Mouse (Mus musculus) midbrain, embryonic 14.5 days (tissue): ENCODE results near the gene 3830417A13Rik. TPM values are rescaled to one million over a fixed set of nuclear protein-coding genes. Genes with fewer than 3 reads are reported as not detected.

Source experiments
- ATAC-seq: fragments of 200-750 bp; cut with Nextera tagmentation; 2 replicates; pipeline ENCODE4 v1.8.0; 2017; ENCODE audit warnings: moderate number of reproducible peaks, moderate library complexity; ENCODE audit not compliant: low FRiP score, low TSS enrichment
- DNase-seq: peaks from one replicate; pipeline ENCODE4 v3.0.0-alpha.2; 2015
- H3K27ac ChIP-seq: fragments of 300-500 bp; sonication (generic); replicated peaks from 2 replicates; pipeline ENCODE4 v1.5.1; 2014; ENCODE audit warnings: mild to moderate bottlenecking, low read depth, low read length, moderate library complexity
- H3K27me3 ChIP-seq: fragments of 300-500 bp; sonication (generic); 2 replicates; pipeline ENCODE4 v1.6.1; 2014; ENCODE audit warnings: low read length, control low read depth, mixed read lengths; ENCODE audit not compliant: control insufficient read depth, insufficient read depth
- H3K36me3 ChIP-seq: fragments of 300-500 bp; sonication (generic); 2 replicates; pipeline ENCODE4 v1.6.1; 2014; ENCODE audit warnings: low read length, control low read depth; ENCODE audit not compliant: control insufficient read depth, insufficient read depth
- H3K4me1 ChIP-seq: fragments of 300-500 bp; sonication (generic); 2 replicates; pipeline ENCODE4 v1.6.1; 2014; ENCODE audit warnings: mild to moderate bottlenecking, antibody characterized with exemption, low read length, control low read depth; ENCODE audit not compliant: control insufficient read depth, insufficient read depth
- H3K4me2 ChIP-seq: fragments of 300-500 bp; sonication (generic); 2 replicates; pipeline ENCODE4 v1.6.1; 2014; ENCODE audit warnings: mild to moderate bottlenecking, low read length, moderate library complexity
- H3K4me3 ChIP-seq: fragments of 300-500 bp; sonication (generic); replicated peaks from 2 replicates; pipeline ENCODE4 v1.5.1; 2014; ENCODE audit warnings: low read depth, low read length
- H3K9ac ChIP-seq: fragments of 300-500 bp; sonication (generic); replicated peaks from 2 replicates; pipeline ENCODE4 v1.6.1; 2014; ENCODE audit warnings: mild to moderate bottlenecking, low read length, moderate library complexity
- H3K9me3 ChIP-seq: fragments of 300-500 bp; sonication (generic); 2 replicates; pipeline ENCODE4 v1.6.1; 2016; ENCODE audit warnings: low read length, control low read depth, mixed read lengths; ENCODE audit not compliant: control insufficient read depth
- WGBS: fragments of 180-500 bp; shearing (Covaris S2); extraction: QIAGEN DNeasy Blood & Tissue Kit; methylation state at CpG from one replicate; pipeline ENCODE4 v1.1.7; 2014; 5-methylcytosine and 5-hydroxymethylcytosine counted together
- polyA plus RNA-seq: library from polyadenylated mRNA; unstranded; fragments of >200 nt; fragmentation: Nextera tagmentation; extraction: Ambion mirVana; gene quantifications from 2 replicates; pipeline ENCODE4 v1.2.1, GENCODE M21; 2014

Gene 3830417A13Rik
- not detected in 2 replicates for polyA plus RNA-seq

DNA sequence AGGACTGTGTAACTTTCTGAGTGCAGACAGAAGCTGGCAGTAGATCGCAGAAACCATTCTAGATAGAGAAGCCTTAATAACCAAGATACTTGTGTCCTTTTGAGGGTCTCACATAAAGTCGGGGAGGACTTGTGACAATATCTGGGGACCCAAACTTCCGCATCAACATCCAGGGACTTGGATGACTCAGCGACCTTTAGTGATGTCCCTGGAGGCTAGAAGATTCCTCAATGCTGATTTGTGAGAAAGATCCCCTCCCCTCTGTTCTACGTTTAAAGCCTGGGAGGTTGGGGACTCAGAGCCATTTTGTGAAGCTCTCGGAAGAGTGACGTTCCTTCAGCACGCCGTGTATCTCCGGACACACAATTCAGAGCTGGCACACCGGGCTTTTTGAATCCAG is at the start of gene 3830417A13Rik:
Gene 3830417A13Rik (plus strand): TSS at position 301 of the 400 bp plus-strand sequence.
- no peaks in the 10 kb centered on the region for H3K4me1 ChIP-seq
- H3K9me3 ChIP-seq = no peaks in the 10 kb centered on the region
- H3K27me3 ChIP-seq = no peaks in the 10 kb centered on the region
- WGBS = 87% methylated on average over 11 of the region's 11 CpGs
- no peak within 1 kb of the TSS for H3K27ac ChIP-seq
- no peak within 1 kb of the TSS for H3K4me3 ChIP-seq
- no peak within 1 kb of the TSS for H3K9ac ChIP-seq
- H3K4me2 ChIP-seq = no peak within 1 kb of the TSS
- ATAC-seq (no peak), DNase-seq (no peak)
- H3K36me3 ChIP-seq = no peaks in the 10 kb centered on the region

DNA sequence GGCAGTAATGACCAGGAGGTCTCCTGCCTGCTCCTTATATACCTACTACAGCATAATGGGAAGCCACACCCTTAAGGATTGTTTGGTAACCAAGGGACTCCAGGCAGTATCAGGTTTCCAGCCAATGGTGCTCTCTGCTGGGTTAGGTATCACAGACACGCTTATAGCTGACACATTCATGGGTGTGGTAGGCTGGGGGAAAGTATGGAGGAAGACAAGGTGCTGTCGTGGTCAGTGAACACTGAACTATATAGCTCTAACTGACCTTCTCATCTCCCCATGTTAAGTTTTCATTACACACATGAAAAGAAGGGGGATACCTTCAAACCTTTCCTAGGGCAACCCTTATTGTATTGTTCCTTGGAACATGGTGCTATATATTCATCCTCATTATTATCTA is 21.2 kb upstream of the 3830417A13Rik start, which contains the start of gene Gm6760:
Gene Gm6760 (minus strand): TSS at position 101 of the 400 bp plus-strand sequence.
- 72% methylated on average over 2 of the region's 2 CpGs for WGBS
- Histone ChIP-seq H3K9me3 (no peaks in the 10 kb centered on the region), H3K27ac (no peak within 1 kb of the TSS), H3K36me3 (no peaks in the 10 kb centered on the region), H3K4me3 (no peak within 1 kb of the TSS), H3K9ac (no peak within 1 kb of the TSS), H3K4me1 (no peaks in the 10 kb centered on the region), H3K27me3 (no peaks in the 10 kb centered on the region), H3K4me2 (no peak within 1 kb of the TSS)
- DNase-seq (no peak), ATAC-seq (no peak)

DNA sequence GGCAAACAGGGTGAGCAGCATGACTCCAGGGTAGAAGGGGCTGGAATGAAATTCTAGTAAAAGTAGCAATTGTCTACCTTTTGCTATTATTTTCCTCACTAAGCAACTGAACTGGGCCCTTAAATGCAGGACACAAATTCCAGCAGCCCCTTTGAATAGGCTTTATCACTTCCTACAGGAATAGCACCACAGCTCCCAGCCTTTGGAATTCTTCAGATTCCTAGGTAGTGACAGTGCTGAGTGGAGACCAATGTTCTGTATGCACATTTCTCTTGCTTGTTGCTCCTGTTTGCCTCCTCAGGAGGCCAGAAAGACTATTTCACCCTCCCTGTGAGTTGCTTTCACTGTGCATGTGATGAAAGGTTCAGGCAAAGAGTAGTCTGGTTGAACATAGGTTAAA is 7.9 kb downstream of the 3830417A13Rik start:
- ATAC-seq (no peak), DNase-seq (no peak)

More for the DNA sequence above, 7.9 kb downstream of the 3830417A13Rik start:
- H3K4me2 ChIP-seq = no peak overlapping the region
- no peak overlapping the region for H3K9ac ChIP-seq
- no peaks in the 10 kb centered on the region for H3K36me3 ChIP-seq
- H3K27me3 ChIP-seq = no peaks in the 10 kb centered on the region
- H3K27ac ChIP-seq = no peak overlapping the region
- no peak overlapping the region for H3K4me3 ChIP-seq
- no peaks in the 10 kb centered on the region for H3K4me1 ChIP-seq
- H3K9me3 ChIP-seq = no peaks in the 10 kb centered on the region

Other genes with a start within 250 kb of the 3830417A13Rik start
- not detected in 2 replicates for gene Gm6760, start 21.4 kb upstream of the 3830417A13Rik start, polyA plus RNA-seq
- 15.7 and 18.6 TPM in 2 replicates for gene Slitrk4, start 103.4 kb downstream of the 3830417A13Rik start, polyA plus RNA-seq